Mouse (Mus musculus) midbrain, postnatal 0 days (tissue): ENCODE measurements around the gene Fli1. TPM values are rescaled to one million over a fixed set of nuclear protein-coding genes. Genes with fewer than 3 reads are reported as not detected.

Source experiments
- ATAC-seq: fragments of 200-750 bp; cut with Nextera tagmentation; 2 replicates; pipeline ENCODE4 v1.8.0; 2017; ENCODE audit warnings: moderate number of reproducible peaks, mild to moderate bottlenecking, moderate TSS enrichment, moderate library complexity; ENCODE audit not compliant: low FRiP score
- DNase-seq: peaks from one replicate; pipeline ENCODE4 v3.0.0-alpha.2; 2015; ENCODE audit warnings: low spot score
- H3K27ac ChIP-seq: fragments of 300-500 bp; sonication (generic); 2 replicates; pipeline ENCODE4 v1.5.1; 2014; ENCODE audit warnings: low read depth, mild to moderate bottlenecking, low read length, mixed read lengths
- H3K27me3 ChIP-seq: fragments of 300-500 bp; sonication (generic); 2 replicates; pipeline ENCODE4 v1.6.1; 2014; ENCODE audit warnings: low read length, control low read depth, mixed read lengths; ENCODE audit not compliant: insufficient read depth
- H3K36me3 ChIP-seq: fragments of 300-500 bp; sonication (generic); 2 replicates; pipeline ENCODE4 v1.6.1; 2014; ENCODE audit warnings: low read length, control low read depth, mixed read lengths; ENCODE audit not compliant: insufficient read depth
- H3K4me1 ChIP-seq: fragments of 300-500 bp; sonication (generic); 2 replicates; pipeline ENCODE4 v1.6.1; 2014; ENCODE audit warnings: mild to moderate bottlenecking, control low read depth, antibody characterized with exemption, low read length, mixed read lengths; ENCODE audit not compliant: insufficient read depth
- H3K4me2 ChIP-seq: fragments of 300-500 bp; sonication (generic); 2 replicates; pipeline ENCODE4 v1.6.1; 2014; ENCODE audit warnings: low read depth, mild to moderate bottlenecking, low read length, mixed read lengths; ENCODE audit not compliant: poor library complexity, severe bottlenecking
- H3K4me3 ChIP-seq: fragments of 300-500 bp; sonication (generic); 2 replicates; pipeline ENCODE4 v1.5.1; 2014; ENCODE audit warnings: low read depth, mild to moderate bottlenecking, low read length, moderate library complexity
- H3K9ac ChIP-seq: fragments of 300-500 bp; sonication (generic); replicated peaks from 2 replicates; pipeline ENCODE4 v1.6.1; 2014; ENCODE audit warnings: mild to moderate bottlenecking, low read length, moderate library complexity, mixed read lengths; ENCODE audit not compliant: poor library complexity, severe bottlenecking
- H3K9me3 ChIP-seq: fragments of 300-500 bp; sonication (generic); 2 replicates; pipeline ENCODE4 v1.6.1; 2016; ENCODE audit warnings: low read length, control low read depth
- CTCF ChIP-seq: IDR thresholded peaks from 2 replicates; pipeline ENCODE4 v1.5.1; 2016; ENCODE audit warnings: antibody characterized with exemption, mild to moderate bottlenecking
- WGBS: fragments of 180-500 bp; shearing (Covaris S2); extraction: QIAGEN DNeasy Blood & Tissue Kit; methylation state at CpG from one replicate; pipeline ENCODE4 v1.1.7; 2014; 5-methylcytosine and 5-hydroxymethylcytosine counted together
- polyA plus RNA-seq: library from polyadenylated mRNA; unstranded; fragments of >200 nt; fragmentation: Nextera tagmentation; extraction: Ambion mirVana; gene quantifications from 2 replicates; pipeline ENCODE4 v1.2.1, GENCODE M21; 2015
- total RNA-seq: library from RNA; depleted of rRNA; stranded (reverse); fragments of >200 nt; gene quantifications from 2 replicates; pipeline ENCODE4 v1.2.3, GENCODE M21; 2014

Gene Fli1
- total and polyA plus RNA-seq, 2 experiments from 2014 or later, result 5.9 to 8.4 TPM

DNA sequence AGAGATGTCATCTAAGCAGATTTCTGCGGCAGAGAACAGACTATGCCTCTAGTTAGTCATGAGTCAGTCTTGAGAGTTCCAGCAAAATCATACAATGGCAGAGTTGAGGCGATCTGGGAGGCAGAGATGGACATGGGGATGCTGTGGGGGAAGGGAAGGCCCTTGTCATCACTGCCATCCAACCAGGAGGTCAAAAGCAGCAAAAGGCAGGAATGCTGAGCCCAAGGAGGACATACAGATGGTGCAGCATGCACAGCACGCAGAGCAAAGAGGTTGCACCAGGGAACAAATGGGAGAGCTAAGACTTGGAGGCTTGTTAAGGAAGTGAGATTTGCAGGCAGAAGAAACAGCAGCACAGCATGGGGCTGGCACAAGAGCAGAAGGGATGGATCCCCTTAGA lies 63.9 kb downstream of the Fli1 start:
- no peak for ATAC-seq
- no peak overlapping the region for H3K4me3 ChIP-seq
- no peak overlapping the region for H3K4me2 ChIP-seq
- H3K4me1 ChIP-seq, result 0 out of 2 replicates have a peak, but pooled peaks cover 3% of the 10 kb centered on the region
- no peak for TF ChIP-seq CTCF
- no peak overlapping the region for H3K27ac ChIP-seq
- no peak overlapping the region for H3K9ac ChIP-seq
- no peaks in the 10 kb centered on the region for H3K36me3 ChIP-seq
- 62% methylated on average over 3 of the region's 3 CpGs for WGBS
- DNase-seq, result no peak
- no peaks in the 10 kb centered on the region for H3K9me3 ChIP-seq
- H3K27me3 ChIP-seq, result no peaks in the 10 kb centered on the region

DNA sequence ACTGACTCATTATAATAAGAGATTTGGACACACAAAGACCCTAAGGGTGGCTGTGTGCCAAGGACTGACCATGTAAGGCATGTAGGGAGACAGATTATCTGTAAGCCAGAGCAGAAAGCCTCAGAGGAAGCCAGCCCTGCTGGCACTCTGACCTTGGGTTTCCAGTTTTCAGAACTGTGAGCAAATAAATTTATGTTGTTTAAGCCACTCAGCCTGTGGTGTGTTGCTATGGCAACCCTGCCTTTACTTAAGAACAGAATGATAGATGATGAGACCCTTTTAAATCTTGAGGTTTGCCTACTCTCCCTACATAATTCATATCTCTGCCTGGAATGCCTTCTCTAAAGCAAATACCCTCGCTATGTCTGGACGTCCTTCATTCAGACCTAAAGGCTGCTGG lies 64.6 kb downstream of the Fli1 start:
- ATAC-seq (no peak), DNase-seq (peak; percentile 47)
- no peak overlapping the region for H3K4me2 ChIP-seq
- no peak overlapping the region for H3K27ac ChIP-seq
- WGBS, result 29% methylated on average over 2 of the region's 2 CpGs
- no peaks in the 10 kb centered on the region for H3K27me3 ChIP-seq
- H3K4me1 ChIP-seq, result 0 out of 2 replicates have a peak, but pooled peaks cover 3% of the 10 kb centered on the region
- no peak for TF ChIP-seq CTCF
- no peaks in the 10 kb centered on the region for H3K9me3 ChIP-seq
- H3K9ac ChIP-seq, result no peak overlapping the region
- H3K36me3 ChIP-seq, result no peaks in the 10 kb centered on the region
- no peak overlapping the region for H3K4me3 ChIP-seq

DNA sequence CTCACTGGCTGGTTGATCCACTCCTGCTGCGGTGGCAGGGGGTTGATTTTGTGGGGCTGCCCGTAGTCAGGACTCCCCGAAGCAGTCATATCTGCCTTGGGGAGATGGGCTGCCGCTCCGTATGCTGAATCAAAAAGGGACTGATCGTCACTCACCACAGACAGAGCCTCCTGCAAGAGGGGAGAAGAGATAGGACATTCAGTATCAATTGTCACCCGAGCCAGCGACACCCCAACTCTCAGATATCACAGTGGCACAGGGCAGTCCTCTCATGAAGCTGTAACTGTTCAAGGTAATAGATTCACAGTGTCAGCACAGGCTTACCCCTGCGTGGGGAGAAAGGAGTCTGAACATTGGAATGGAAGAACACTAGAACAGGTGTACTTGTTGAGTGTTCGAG lies 66.1 kb downstream of the Fli1 start:
- H3K27me3 ChIP-seq, result no peaks in the 10 kb centered on the region
- no peak overlapping the region for H3K9ac ChIP-seq
- H3K4me3 ChIP-seq, result no peak overlapping the region
- H3K4me2 ChIP-seq, result no peak overlapping the region
- no peak for DNase-seq
- H3K27ac ChIP-seq, result no peak overlapping the region
- no peaks in the 10 kb centered on the region for H3K9me3 ChIP-seq
- WGBS, result 94% methylated on average over 10 of the region's 10 CpGs
- TF ChIP-seq CTCF, result no peak
- H3K36me3 ChIP-seq, result no peaks in the 10 kb centered on the region
- 0 out of 2 replicates have a peak, but pooled peaks cover 3% of the 10 kb centered on the region for H3K4me1 ChIP-seq
- ATAC-seq, result no peak

DNA sequence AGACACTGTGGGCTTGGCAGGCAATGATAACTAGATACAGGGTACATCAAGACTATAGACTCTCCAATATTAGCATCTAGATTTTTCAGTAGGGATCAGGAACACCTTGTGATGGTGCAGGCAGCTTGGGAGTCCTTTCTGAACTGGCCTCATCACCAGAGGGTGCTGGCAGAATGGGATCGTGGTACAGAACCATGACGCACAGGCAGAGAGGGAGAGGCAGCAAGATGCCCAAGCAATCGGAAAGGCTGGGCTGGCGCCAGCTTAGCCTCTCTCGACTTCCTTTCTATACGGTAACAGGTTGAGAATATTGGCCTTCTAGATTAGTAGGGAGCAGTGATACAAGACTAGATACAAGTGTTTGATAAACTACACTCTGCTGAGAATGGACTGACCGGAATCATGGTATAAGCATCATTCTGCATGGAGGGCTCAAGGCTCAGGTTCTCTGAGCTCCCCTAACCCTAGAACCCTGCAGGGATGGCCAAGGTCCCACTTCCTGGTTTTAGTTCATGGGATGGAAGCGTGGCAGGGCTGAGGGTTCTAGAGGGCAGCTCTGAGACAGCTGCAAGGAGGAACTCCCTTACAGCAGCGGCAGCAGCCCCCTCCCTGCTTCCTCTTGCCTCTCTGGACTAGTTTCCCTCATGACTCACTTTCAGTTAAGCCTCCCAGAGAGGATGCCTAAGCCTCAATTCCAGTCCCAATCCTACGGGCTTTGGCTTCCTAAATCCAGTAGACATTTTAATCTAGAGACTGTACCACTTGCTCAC lies 67.9 kb downstream of the Fli1 start:
- Histone ChIP-seq H3K9me3 (no peaks in the 10 kb centered on the region), H3K4me2 (no peak overlapping the region), H3K4me1 (no peaks in the 10 kb centered on the region), H3K27me3 (no peaks in the 10 kb centered on the region), H3K4me3 (no peak overlapping the region), H3K9ac (no peak overlapping the region), H3K27ac (no peak overlapping the region), H3K36me3 (no peaks in the 10 kb centered on the region)
- no peak for TF ChIP-seq CTCF
- DNase-seq (no peak), ATAC-seq (no peak)
- WGBS, result 88% methylated on average over 10 of the region's 10 CpGs

DNA sequence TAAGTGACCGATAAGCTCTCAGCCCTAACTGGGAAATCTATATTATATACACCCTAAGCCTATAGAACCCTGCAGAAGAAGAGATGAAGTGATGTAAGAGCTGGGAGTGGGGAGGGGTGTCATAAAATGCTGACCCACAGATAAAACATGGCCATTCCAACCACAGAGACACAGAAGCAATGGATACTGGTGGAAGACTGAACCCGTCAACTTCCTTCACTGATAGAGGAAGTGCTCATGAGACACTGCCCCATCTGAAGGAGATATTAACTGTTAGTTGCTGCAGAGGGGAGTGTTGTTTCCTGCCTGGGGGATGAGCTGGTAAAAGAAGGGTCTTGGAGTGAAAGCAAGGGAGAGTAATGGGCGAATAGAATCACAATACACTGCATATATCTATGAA lies 70.3 kb downstream of the Fli1 start:
- Histone ChIP-seq H3K4me2 (no peak overlapping the region), H3K27ac (no peak overlapping the region), H3K9ac (no peak overlapping the region), H3K4me3 (no peak overlapping the region), H3K27me3 (no peaks in the 10 kb centered on the region), H3K36me3 (no peaks in the 10 kb centered on the region), H3K4me1 (no peaks in the 10 kb centered on the region), H3K9me3 (no peaks in the 10 kb centered on the region)
- WGBS, result 90% methylated on average over 3 of the region's 3 CpGs
- DNase-seq (no peak), ATAC-seq (no peak)
- TF ChIP-seq CTCF, result no peak

DNA sequence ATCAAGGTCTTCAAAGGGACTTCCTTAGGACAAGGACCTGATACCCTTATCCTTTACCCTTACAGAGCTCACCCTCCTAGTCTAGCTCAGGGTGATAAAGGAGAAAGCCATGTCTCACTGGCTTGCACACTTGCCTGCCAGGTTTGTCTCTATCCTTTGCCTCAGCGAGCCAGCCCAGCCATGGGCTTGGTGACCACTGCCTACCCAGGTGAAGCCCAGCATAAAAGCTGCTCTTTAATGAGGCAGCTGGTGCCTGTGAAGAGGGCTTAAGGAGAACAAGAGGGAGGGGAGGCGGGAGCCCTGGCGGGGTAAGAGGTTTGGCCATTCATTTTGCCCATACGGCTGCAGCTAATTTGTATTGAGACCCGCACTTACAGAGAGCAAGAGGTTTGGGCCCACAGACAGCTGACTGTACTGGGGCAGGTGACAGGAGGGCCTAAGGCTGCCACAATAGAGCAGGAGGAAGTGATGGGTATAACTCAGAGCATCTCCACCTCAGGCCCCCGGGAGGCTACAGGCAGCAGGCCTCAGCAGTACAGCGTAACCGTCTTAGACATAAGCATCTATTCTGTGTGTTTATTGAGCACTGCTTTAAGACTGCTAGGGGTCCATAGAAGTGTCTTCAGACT lies 73.4 kb downstream of the Fli1 start:
- H3K27ac ChIP-seq, result no peak overlapping the region
- no peak overlapping the region for H3K4me2 ChIP-seq
- no peak for TF ChIP-seq CTCF
- ATAC-seq (no peak), DNase-seq (no peak)
- 56% methylated on average over 8 of the region's 8 CpGs for WGBS
- H3K9me3 ChIP-seq, result no peaks in the 10 kb centered on the region
- no peaks in the 10 kb centered on the region for H3K36me3 ChIP-seq
- H3K9ac ChIP-seq, result no peak overlapping the region
- H3K4me3 ChIP-seq, result no peak overlapping the region
- no peaks in the 10 kb centered on the region for H3K27me3 ChIP-seq
- no peaks in the 10 kb centered on the region for H3K4me1 ChIP-seq
